Mouse (Mus musculus): ENCODE measurements around the gene Pgpep1l.

Gene Pgpep1l

DNA sequence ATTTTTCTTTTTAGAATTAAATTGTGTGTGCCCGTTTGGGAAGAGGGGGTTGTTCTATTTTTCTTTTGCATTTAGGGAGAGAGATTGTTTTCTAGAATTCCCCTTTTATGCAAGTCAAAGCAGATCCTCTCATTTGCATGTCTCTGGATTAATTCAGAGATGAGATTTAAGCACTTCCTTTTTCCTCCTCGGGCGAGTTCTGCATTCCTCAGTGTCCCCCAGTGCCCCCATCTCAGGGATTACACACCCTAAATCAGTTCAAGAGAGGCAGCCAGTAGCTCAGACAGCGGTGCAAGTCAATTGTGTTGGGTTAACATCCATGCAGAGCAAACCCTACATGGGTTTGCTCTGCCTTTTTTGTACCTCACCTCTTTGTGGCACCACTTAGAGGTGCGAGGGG is 50.2 kb downstream of the Pgpep1l start:
- DNase-seq (ENCODE audit: low spot score) = no peak

DNA sequence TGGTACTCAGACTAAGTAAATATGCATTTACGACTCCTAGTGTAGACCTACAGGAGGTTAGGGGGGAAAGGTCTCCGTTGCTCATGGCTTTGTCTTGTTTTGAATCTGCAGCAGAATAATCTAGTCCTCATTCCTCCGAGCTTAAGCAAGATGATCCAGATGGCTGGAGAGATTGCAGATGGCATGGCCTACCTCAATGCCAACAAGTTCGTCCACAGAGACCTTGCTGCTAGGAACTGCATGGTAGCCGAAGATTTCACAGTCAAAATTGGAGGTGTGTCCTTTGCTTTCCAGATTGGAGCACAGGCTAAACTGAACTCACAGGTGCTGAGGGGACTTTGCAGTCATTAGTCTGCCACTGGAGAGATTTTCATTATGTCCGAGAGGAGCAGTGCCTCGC is 52.1 kb downstream of the Pgpep1l start:
- DNase-seq (ENCODE audit: low spot score) = no peak

DNA sequence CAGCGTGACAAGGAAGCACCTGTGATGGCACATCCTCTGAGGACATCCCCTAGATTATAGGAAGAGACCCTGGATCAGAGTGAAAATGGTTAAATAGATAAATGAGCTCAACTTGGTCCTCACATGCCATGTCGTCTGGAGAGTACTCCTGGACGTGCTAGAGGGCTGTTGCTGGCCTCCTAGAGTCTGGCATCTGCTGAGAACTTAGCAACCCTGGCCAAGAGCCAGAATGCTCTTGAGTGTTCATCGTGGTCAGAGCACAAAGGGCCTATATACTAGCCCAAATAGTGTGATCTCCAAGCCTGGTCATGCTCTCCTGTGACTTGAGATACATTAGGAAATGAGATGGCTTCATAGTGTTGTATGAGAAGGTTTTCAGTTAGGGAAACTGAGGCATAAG is 53.6 kb downstream of the Pgpep1l start:
- DNase-seq (ENCODE audit: low spot score) = no peak

DNA sequence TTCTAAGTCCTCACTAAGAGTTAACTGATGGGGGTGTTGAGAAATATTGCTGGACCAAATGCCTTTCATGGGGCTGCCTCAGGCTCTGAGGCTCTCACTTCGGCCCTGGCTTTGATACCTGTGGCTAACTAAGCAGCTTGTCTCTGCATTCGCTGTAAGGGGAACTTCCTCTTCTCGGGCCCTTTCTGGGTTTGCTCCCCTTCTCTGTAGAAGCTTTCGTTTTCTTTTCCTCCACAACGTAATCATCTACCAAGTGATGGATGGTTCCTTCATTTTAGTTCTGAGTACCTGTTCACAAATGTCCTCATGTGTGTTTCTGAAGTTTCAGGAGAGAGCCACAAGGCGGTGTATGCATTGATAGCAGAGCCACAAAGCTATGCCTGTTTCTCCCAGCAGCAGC is 55.0 kb downstream of the Pgpep1l start:
- no peak for DNase-seq (ENCODE audit: low spot score)

DNA sequence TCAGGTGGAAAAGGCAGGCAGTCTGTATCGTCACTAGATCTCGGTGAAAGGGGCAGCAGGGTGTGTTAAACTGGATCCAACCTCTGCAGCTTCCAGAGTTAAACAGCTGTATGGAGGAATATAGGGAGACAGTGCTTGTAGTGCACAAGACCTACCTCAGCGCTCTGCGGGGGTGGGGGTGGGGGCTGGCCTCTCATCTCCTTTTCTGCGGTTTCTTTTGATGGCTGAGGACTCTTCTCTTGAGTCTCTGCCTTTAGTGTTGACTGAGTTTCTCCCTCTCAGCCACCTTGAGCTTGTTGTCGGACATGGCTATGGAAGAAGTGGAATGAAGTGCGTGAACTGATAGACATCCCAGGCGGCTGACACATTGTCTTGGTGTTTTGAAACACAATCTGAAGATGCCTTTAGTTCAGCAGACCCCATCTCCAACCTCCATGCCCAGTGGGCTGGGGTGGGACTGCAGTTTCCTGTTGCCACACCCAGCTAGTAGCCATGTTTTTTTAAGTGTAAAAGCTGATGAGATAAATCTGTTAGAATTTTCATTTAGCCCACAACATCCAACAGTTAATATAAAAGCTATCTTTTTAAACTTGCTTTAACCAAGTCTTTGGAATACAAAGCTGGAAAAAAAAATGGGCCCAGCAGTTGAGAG is 58.1 kb downstream of the Pgpep1l start:
- no peak for DNase-seq (ENCODE audit: low spot score)

DNA sequence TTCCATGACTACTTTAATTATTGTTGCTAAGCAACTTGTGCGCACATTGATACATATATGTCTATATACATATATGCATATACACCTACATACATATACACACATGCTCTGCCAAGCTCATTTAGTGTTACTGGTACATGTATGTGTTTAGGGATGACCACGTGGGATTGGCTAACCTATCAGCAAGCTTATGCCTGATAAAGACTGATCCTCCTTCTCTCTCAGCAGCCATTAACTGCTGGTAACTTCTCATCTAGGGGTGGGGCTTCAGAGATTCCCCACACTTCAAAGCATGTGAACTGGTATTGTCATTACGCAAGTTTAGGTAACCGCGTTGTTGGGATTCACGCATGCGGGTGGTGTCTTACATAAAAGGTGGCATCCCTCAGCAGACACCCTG is 64.4 kb downstream of the Pgpep1l start:
- no peak for DNase-seq (ENCODE audit: low spot score)

DNA sequence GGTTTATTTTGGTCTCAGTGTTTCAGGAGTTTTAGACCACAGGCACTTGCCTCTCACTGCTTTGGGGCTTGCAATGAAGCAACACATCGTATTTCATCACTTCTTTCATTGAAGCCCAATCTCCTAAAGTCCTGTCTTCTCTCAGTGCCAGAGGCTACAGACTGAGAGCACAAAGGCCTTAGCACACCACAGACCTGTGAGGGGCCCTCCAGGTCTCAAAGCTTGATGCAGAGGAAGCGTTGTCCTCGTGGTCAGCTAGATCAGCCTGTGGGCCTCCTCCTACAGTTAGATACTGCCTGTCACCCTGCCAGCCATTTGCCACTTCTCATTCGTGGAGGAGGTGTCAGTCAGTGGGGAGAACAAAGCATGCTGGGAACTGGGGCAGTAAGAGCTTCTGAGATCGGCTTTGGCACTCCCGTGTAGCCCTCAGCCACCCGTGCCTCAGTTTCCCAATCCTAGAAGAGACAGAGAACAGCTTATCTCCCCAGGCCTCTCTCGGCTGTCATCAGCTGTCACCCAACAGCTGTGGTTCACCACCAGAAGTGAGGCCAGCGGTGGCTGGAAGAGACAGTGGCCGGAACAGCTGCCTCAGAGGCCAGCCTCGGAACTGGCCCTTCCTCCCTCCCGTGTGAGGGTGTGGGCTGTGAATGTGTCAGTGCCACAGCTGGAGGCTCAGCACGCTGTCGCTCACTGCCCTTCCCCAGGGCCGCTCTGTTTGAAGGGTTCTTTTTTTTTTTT is 69.9 kb downstream of the Pgpep1l start:
- DNase-seq (ENCODE audit: low spot score) = no peak

DNA sequence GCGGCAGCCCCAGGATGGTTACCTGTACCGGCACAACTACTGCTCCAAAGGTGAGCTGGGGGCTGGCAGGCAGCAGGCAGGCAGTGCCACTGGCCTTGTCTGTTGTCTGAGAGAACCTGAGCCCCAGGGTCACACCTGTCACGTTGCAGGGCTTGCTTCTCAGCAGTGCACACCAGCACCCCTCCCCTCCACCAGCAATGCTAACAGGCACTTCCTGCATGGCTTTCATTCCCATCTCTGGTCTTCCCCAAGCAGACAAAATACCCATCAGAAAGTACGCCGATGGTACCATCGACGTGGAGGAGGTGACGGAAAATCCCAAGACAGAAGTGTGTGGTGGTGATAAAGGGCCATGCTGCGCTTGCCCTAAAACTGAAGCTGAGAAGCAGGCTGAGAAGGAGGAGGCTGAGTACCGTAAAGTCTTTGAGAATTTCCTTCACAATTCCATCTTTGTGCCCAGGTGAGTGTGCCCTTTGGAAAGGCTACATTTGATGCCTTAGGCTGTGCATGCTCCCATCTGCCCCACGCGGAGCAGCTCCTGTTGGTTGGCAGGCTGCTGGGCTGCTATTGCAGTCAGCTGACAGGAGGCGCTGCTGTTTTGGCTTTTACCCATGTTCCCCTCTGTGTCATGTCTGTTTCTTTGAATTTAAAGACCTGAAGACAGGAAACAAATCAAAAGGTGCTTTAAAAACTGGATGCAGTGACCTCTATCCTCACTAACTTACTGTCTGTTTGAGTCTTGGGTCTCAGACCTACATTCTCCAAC is 74.2 kb downstream of the Pgpep1l start:
- no peak for DNase-seq (ENCODE audit: low spot score)

DNA sequence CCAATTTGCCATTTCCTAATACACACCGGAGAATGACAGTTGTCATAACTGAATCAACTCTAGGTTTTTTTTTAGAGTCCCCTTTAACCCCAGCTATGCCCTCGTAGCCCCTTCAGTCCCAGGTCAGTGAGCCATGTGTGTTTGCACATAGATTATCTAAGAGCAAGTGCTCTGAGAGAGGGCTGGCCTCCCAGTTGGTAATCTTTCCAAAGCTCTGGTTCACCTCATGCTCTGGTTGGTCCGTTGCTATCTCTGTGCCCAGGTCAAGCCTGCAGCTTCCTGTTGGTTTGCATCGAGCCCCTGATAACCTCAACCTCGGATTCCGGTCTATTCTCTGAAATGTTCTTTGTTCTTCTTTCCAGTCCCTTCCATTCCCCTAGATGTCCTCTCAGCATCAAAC is 74.8 kb downstream of the Pgpep1l start:
- DNase-seq (ENCODE audit: low spot score) = no peak

Data from layer of hippocampus, adult 11-12 months (tissue).